Mouse (Mus musculus) liver, postnatal 0 days (tissue): ENCODE data around the gene Accsl. TPM values are rescaled to one million over a fixed set of nuclear protein-coding genes. Genes with fewer than 3 reads are reported as not detected.

Experiments used
- ATAC-seq: fragments of 200-750 bp; cut with Nextera tagmentation; 2 replicates; pipeline ENCODE4 v1.8.0; 2017; ENCODE audit warnings: mild to moderate bottlenecking, moderate library complexity
- DNase-seq: peaks from one replicate; pipeline ENCODE4 v3.0.0-alpha.2; 2016
- H3K27ac ChIP-seq: fragments of 300-500 bp; sonication (generic); 2 replicates; pipeline ENCODE4 v1.5.1; 2014; ENCODE audit warnings: antibody characterized with exemption, moderate library complexity, mild to moderate bottlenecking, low read depth
- H3K27me3 ChIP-seq: fragments of 300-500 bp; sonication (generic); 2 replicates; pipeline ENCODE4 v1.6.1; 2014; ENCODE audit warnings: low read length, control low read depth, mixed read lengths; ENCODE audit not compliant: insufficient read depth
- H3K36me3 ChIP-seq: fragments of 300-500 bp; sonication (generic); replicated peaks from 2 replicates; pipeline ENCODE4 v1.6.1; 2014; ENCODE audit warnings: mild to moderate bottlenecking, control low read depth, low read length, moderate library complexity, mixed read lengths; ENCODE audit not compliant: insufficient read depth
- H3K4me1 ChIP-seq: fragments of 300-500 bp; sonication (generic); 2 replicates; pipeline ENCODE4 v1.6.1; 2014; ENCODE audit warnings: antibody characterized with exemption, mild to moderate bottlenecking, control low read depth; ENCODE audit not compliant: insufficient read depth
- H3K4me2 ChIP-seq: fragments of 300-500 bp; sonication (generic); 2 replicates; pipeline ENCODE4 v1.6.1; 2014; ENCODE audit warnings: low read depth, mild to moderate bottlenecking, low read length, moderate library complexity, mixed read lengths
- H3K4me3 ChIP-seq: fragments of 300-500 bp; sonication (generic); 2 replicates; pipeline ENCODE4 v1.5.1; 2014; ENCODE audit warnings: low read depth, low read length
- H3K9ac ChIP-seq: fragments of 300-500 bp; sonication (generic); replicated peaks from 2 replicates; pipeline ENCODE4 v1.6.1; 2014; ENCODE audit warnings: mild to moderate bottlenecking, moderate library complexity
- H3K9me3 ChIP-seq: fragments of 300-500 bp; sonication (generic); 2 replicates; pipeline ENCODE4 v1.6.1; 2016; ENCODE audit warnings: mild to moderate bottlenecking, control low read depth, low read length, mixed read lengths
- CTCF ChIP-seq: sonication (generic); IDR thresholded peaks from 2 replicates; pipeline ENCODE4 v1.5.1; 2016; ENCODE audit warnings: antibody characterized with exemption, low read depth
- EP300 ChIP-seq: IDR thresholded peaks from 2 replicates; pipeline ENCODE4 v1.6.1; 2016; ENCODE audit warnings: antibody characterized with exemption, low read depth, mild to moderate bottlenecking
- WGBS: fragments of 180-500 bp; shearing (Covaris S2); extraction: QIAGEN DNeasy Blood & Tissue Kit; methylation state at CpG from one replicate; pipeline ENCODE4 v1.1.7; 2014; ENCODE audit not compliant: insufficient replicate concordance; 5-methylcytosine and 5-hydroxymethylcytosine counted together
- polyA plus RNA-seq: library from polyadenylated mRNA; unstranded; fragments of >200 nt; fragmentation: Nextera tagmentation; extraction: Ambion mirVana; gene quantifications from 2 replicates; pipeline ENCODE4 v1.2.1, GENCODE M21; 2015

Accsl gene
- polyA plus RNA-seq: 0.13 TPM in 1 of 2 replicates, not detected in the other

DNA sequence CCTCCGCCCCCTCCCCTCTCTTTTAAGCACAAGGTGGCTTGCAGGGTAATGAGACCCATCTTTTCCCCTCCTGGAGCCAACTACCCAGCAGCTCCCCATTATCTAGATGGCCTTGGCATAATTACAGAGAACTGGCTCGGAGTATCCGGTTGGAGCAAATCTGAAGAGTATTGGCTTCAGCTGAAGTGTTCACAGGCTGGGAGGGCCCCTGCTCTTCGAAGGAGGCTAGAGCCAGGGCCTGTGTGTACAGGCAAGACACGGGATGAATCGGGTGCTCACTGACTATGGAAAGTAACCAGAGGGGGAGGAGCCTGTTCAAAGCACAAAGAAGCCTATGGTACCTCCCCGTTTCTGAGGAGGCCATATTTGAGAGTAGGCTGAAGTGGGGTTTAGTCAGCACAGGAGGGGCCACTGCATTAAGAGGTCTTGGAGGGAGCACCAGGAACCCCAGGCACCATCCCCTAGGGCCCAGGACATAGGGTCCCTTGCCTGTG lies at the start of gene Accsl:
Accsl (minus strand) TSS at position 51 of the 494 bp plus-strand sequence.
- ATAC-seq: no peak

DNA sequence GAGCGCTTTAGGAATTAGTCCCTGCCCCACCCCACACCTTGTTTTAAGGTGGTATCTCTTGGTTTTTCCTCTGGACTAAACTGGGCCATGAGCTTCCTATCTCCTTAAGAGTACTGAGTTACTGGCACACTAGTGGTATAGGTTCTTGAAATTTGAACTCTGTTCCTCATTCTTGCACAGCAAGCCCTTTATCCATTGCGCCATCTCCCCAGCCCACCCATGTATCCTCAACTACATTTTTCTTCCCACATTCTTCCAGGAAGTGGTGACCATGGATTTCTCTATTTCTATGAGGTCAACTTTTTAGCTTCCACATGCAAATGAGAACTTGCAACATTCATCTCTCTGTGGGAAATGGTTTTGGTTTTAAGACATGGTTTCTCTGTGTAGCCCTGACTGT lies 44.6 kb upstream of the Accsl start:
- no peak overlapping the region for H3K4me2 ChIP-seq
- no peak for TF ChIP-seq CTCF
- no peak for TF ChIP-seq EP300
- H3K36me3 ChIP-seq: no peaks in the 10 kb centered on the region
- DNase-seq (no peak), ATAC-seq (no peak)
- H3K9ac ChIP-seq: no peak overlapping the region
- H3K9me3 ChIP-seq: no peaks in the 10 kb centered on the region
- H3K27ac ChIP-seq: no peak overlapping the region
- H3K27me3 ChIP-seq: no peaks in the 10 kb centered on the region
- no peaks in the 10 kb centered on the region for H3K4me1 ChIP-seq
- 75% methylated on average over 2 of the region's 2 CpGs for WGBS
- no peak overlapping the region for H3K4me3 ChIP-seq

More for the DNA sequence above, at the start of gene Accsl:
- no peak for TF ChIP-seq CTCF
- H3K27ac ChIP-seq: no peak within 1 kb of the TSS
- H3K4me2 ChIP-seq: no peak within 1 kb of the TSS
- no peak within 1 kb of the TSS for H3K4me3 ChIP-seq
- H3K4me1 ChIP-seq: peaks cover 4% of the 10 kb centered on the region; the same call in 1 of the 2 replicates
- no peak for DNase-seq
- no peaks in the 10 kb centered on the region for H3K9me3 ChIP-seq
- no peak within 1 kb of the TSS for H3K9ac ChIP-seq
- no peaks in the 10 kb centered on the region for H3K36me3 ChIP-seq
- H3K27me3 ChIP-seq: no peaks in the 10 kb centered on the region
- 68% methylated on average over 7 of the region's 7 CpGs for WGBS

DNA sequence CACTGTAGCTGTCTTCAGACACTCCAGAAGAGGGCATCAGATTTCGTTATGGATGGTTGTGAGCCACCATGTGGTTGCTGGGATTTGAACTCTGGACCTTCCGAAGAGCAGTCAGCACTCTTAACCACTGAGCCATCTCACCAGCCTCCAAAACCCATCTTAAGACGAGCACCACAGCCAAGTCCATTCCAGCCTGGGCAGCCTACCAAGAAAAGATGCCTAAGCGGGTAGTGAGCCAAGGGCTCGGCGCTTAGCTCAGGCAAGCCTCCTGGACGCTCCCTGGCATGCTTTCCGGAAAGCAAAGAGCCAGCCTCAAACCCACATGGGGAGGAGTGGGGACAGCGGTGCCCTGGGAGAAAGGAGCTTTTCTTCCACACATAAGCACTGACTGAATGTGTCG lies 43.0 kb upstream of the Accsl start:
- Histone ChIP-seq H3K9ac (no peak overlapping the region), H3K4me3 (no peak overlapping the region), H3K27me3 (no peaks in the 10 kb centered on the region), H3K4me2 (no peak overlapping the region), H3K36me3 (no peaks in the 10 kb centered on the region), H3K27ac (no peak overlapping the region), H3K4me1 (no peaks in the 10 kb centered on the region), H3K9me3 (no peaks in the 10 kb centered on the region)
- 79% methylated on average over 10 of the region's 10 CpGs for WGBS
- TF ChIP-seq CTCF (no peak), EP300 (no peak)
- no peak for DNase-seq
- no peak for ATAC-seq

DNA sequence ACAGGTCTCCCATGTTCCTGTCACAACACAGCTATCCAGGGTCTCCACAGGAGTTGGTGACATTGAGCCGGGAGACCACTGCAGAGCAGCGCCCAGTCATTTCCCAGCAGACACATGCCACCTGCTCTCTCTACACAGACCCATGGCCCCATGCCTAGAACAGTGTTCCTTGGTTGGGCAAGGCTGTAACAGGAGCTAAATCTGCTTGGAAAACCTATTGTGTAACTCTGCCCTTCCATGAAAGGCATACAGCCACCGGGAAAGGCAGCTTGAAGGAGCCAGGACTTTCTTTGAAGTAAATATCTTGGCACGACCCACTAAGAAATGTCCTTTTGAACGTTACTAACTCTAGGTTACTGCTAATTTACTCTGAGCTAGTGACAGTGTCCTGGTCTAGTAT lies 40.8 kb upstream of the Accsl start:
- no peaks in the 10 kb centered on the region for H3K27me3 ChIP-seq
- no peak overlapping the region for H3K4me3 ChIP-seq
- TF ChIP-seq CTCF (no peak), EP300 (no peak)
- H3K36me3 ChIP-seq: no peaks in the 10 kb centered on the region
- H3K9me3 ChIP-seq: no peaks in the 10 kb centered on the region
- no peak overlapping the region for H3K27ac ChIP-seq
- WGBS: 79% methylated on average over 5 of the region's 5 CpGs
- no peak overlapping the region for H3K4me2 ChIP-seq
- no peak for ATAC-seq
- H3K9ac ChIP-seq: no peak overlapping the region
- DNase-seq: no peak
- no peaks in the 10 kb centered on the region for H3K4me1 ChIP-seq

DNA sequence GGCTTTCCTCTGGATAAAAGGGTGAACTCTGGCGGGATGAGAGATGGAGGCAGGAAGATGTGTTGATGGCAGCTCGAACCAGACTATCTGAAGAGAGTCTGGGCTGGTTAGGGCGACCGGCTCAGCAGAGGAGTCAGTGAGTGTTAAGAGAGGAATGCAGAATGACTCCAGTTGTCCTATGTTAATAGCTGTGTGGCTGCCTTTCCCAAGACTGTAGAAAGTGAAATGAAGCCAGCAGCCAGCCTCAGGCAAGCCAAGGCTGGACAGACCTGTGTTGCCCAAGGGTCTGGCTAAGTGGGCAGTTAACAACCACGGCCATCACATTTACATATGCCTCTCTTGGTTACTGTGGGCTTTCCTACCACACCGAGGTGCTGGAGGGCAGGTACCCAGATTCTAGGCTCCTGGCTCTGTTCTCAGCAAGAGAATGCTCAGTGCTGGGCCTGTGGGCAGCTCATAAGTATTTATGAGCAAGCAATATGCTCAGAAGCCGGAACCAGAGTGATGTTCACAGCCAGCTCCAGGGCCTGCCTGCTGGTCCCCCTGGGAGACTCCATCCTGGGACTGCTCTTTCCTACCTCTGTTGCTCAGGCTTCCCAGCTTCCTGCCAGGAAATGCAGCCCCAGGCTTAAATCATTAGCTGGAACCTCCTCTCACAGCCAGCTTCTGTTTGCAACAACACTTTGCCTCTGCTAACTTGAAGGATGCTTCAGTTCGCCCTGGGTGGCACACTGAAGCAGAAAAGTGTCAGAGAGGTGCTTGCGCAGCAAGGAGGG lies 38.8 kb upstream of the Accsl start:
- 61% methylated on average over 9 of the region's 9 CpGs for WGBS
- no peak overlapping the region for H3K27ac ChIP-seq
- H3K4me2 ChIP-seq: no peak overlapping the region
- TF ChIP-seq CTCF: no peak
- TF ChIP-seq EP300: no peak
- no peaks in the 10 kb centered on the region for H3K36me3 ChIP-seq
- no peak overlapping the region for H3K4me3 ChIP-seq
- no peak overlapping the region for H3K9ac ChIP-seq
- DNase-seq (no peak), ATAC-seq (no peak)
- no peaks in the 10 kb centered on the region for H3K9me3 ChIP-seq
- H3K4me1 ChIP-seq: no peaks in the 10 kb centered on the region
- H3K27me3 ChIP-seq: no peaks in the 10 kb centered on the region

DNA sequence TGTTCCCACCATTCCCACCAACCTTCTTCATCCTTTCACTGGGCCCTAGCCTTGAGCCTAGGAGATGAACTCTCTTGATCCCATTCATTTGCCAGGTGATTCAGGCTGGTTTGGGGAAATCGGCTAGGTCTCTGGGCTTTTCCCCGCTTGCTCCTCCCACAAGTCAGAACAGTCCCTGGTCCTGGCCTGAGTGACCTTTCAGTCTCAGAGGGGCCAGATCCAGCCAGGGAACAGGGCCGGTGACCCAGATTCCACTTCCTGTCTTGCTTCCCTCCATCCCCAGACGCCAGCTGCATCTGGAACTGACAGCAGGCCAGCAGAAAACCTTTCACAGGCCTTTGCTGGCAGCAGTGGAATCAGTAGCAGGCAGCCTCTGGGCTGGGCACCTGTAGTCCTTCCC lies 37.4 kb upstream of the Accsl start:
- H3K27me3 ChIP-seq: no peaks in the 10 kb centered on the region
- no peaks in the 10 kb centered on the region for H3K9me3 ChIP-seq
- DNase-seq (no peak), ATAC-seq (no peak)
- no peaks in the 10 kb centered on the region for H3K4me1 ChIP-seq
- H3K4me2 ChIP-seq: no peak overlapping the region
- no peaks in the 10 kb centered on the region for H3K36me3 ChIP-seq
- TF ChIP-seq EP300 (no peak), CTCF (no peak)
- no peak overlapping the region for H3K4me3 ChIP-seq
- no peak overlapping the region for H3K9ac ChIP-seq
- no peak overlapping the region for H3K27ac ChIP-seq
- 36% methylated on average over 4 of the region's 4 CpGs for WGBS
